8 mouse cellular contexts compared by ENCODE assay signal in the genomic region with DNA sequence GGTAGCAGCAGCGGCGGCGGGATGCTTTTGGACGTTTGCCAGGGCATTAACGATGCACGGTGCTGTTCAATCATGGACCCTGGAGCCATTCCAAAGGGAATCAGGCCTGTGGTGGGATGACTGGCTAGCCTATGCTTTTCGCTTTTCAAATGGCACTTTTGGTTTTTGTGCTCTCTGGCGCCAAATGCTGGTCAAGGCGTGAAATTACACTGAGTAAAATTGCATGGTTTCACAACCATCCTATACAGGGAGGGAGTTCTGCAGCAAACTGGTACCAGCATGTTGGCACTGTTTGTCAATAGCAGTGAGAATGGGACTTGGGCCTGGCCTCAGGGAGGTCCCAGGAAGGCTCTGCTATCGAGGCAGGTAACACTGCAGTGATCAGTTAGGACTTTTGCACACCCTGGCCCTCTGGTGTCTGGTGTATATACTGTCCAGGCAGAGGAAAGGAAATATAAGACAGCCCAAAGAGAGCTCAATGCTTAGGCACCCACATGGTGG. TPM values are rescaled to one million over a fixed set of nuclear protein-coding genes. Genes with fewer than 3 reads are reported as not detected.
DNase-seq lines count a peak whose midpoint lies in the region; ATAC-seq and TF ChIP-seq lines count a peak whose summit lies in the region.

No protein-coding gene starts in this region.

- H3K4me2 ChIP-seq in limb, embryonic 15.5 days, result 0 out of 2 replicates have a peak overlapping the region, but pooled peaks have one; percentile 20
- peak overlapping the region; percentile 47 for H3K4me2 ChIP-seq in midbrain, embryonic 16.5 days (ENCODE audit: low read length)
- H3K4me2 ChIP-seq in stomach, postnatal 0 days (replicated peaks; ENCODE audit: low read depth), result no peak overlapping the region

- DNase-seq in thymus, adult 2 months, result peak; percentile 44
- DNase-seq in thymus, adult 18-20 months, result no peak
- peak; percentile 45 for DNase-seq in cerebellum, adult 9-10 months
- peak; percentile 40 for DNase-seq in kidney, adult 9 months
- DNase-seq in stomach, postnatal 0 days (ENCODE audit: low spot score), result peak; percentile 65

- H3K36me3 ChIP-seq in thymus, adult 2 months (ENCODE audit: control insufficient read depth, insufficient read depth, low read length), result no peaks in the 10 kb centered on the region
- H3K36me3 ChIP-seq in limb, embryonic 15.5 days, result no peaks in the 10 kb centered on the region
- no peaks in the 10 kb centered on the region for H3K36me3 ChIP-seq in midbrain, embryonic 16.5 days (ENCODE audit: control insufficient read depth, insufficient read depth, low read length)
- H3K36me3 ChIP-seq in stomach, postnatal 0 days (ENCODE audit: control insufficient read depth, insufficient read depth, low read length), result no peaks in the 10 kb centered on the region

- ATAC-seq in frontal cortex, adult (ENCODE audit: low TSS enrichment), result peak; percentile 78
- ATAC-seq in limb, embryonic 15.5 days (ENCODE audit: insufficient number of reproducible peaks, low FRiP score, low TSS enrichment, low read depth), result no peak
- ATAC-seq in midbrain, embryonic 16.5 days, result peak; percentile 93
- peak; percentile 45; the same call in 1 of the 2 replicates for ATAC-seq in stomach, postnatal 0 days (ENCODE audit: low FRiP score, low TSS enrichment)

- peak; percentile 47; the same call in 1 of the 2 replicates for TF ChIP-seq CTCF in thymus, adult 2 months (IDR thresholded peaks at IDR 0.05; ENCODE audit: borderline replicate concordance, control insufficient read depth, extremely low read depth, insufficient read depth, low read length, poor library complexity)
- TF ChIP-seq CTCF in stomach, postnatal 0 days (IDR thresholded peaks at IDR 0.05; ENCODE audit: low read depth), result peak; percentile 83

- 19% methylated on average over 10 of the region's 10 CpGs for WGBS in thymus, adult 2 months
- WGBS in limb, embryonic 15.5 days, result 1% methylated on average over 10 of the region's 10 CpGs
- WGBS in midbrain, embryonic 16.5 days, result 6% methylated on average over 10 of the region's 10 CpGs
- 4% methylated on average over 10 of the region's 10 CpGs for WGBS in stomach, postnatal 0 days

- H3K4me1 ChIP-seq in thymus, adult 2 months (replicated peaks; ENCODE audit: control insufficient read depth, insufficient read depth, low read length), result no peaks in the 10 kb centered on the region
- H3K4me1 ChIP-seq in limb, embryonic 15.5 days, result peaks cover 3% of the 10 kb centered on the region; the same call in 1 of the 2 replicates
- peaks cover 11% of the 10 kb centered on the region for H3K4me1 ChIP-seq in midbrain, embryonic 16.5 days (ENCODE audit: control insufficient read depth, insufficient read depth, low read length)
- H3K4me1 ChIP-seq in stomach, postnatal 0 days (replicated peaks; ENCODE audit: control insufficient read depth, insufficient read depth), result no peaks in the 10 kb centered on the region

- no peaks in the 10 kb centered on the region for H3K9me3 ChIP-seq in limb, embryonic 15.5 days
- H3K9me3 ChIP-seq in midbrain, embryonic 16.5 days (replicated peaks; ENCODE audit: control insufficient read depth, low read length, poor library complexity, severe bottlenecking), result no peaks in the 10 kb centered on the region
- no peaks in the 10 kb centered on the region for H3K9me3 ChIP-seq in stomach, postnatal 0 days (ENCODE audit: control insufficient read depth, low read length)

- no peak overlapping the region for H3K4me3 ChIP-seq in thymus, adult 2 months (ENCODE audit: control insufficient read depth, insufficient read depth, low read length)
- H3K4me3 ChIP-seq in limb, embryonic 15.5 days, result peak overlapping the region; percentile 16; the same call in 1 of the 2 replicates
- H3K4me3 ChIP-seq in midbrain, embryonic 16.5 days (ENCODE audit: low read depth, low read length), result 0 out of 2 replicates have a peak overlapping the region, but pooled peaks have one; percentile 17
- no peak overlapping the region for H3K4me3 ChIP-seq in stomach, postnatal 0 days (ENCODE audit: low read depth, low read length)

- no peak overlapping the region for H3K9ac ChIP-seq in limb, embryonic 15.5 days
- H3K9ac ChIP-seq in midbrain, embryonic 16.5 days (ENCODE audit: low read depth, low read length), result peak overlapping the region; percentile 36; the same call in 1 of the 2 replicates
- no peak overlapping the region for H3K9ac ChIP-seq in stomach, postnatal 0 days (ENCODE audit: low read length)

- TF ChIP-seq EP300 in stomach, postnatal 0 days (optimal IDR thresholded peaks at IDR 0.05), result no peak

- no peak overlapping the region for H3K27ac ChIP-seq in thymus, adult 2 months (ENCODE audit: control insufficient read depth, insufficient read depth, low read length)
- H3K27ac ChIP-seq in limb, embryonic 15.5 days, result no peak overlapping the region
- peak overlapping the region; percentile 93 for H3K27ac ChIP-seq in midbrain, embryonic 16.5 days (ENCODE audit: low read length)
- no peak overlapping the region for H3K27ac ChIP-seq in stomach, postnatal 0 days (replicated peaks)

- TF ChIP-seq POLR2A in thymus, adult 2 months (IDR thresholded peaks at IDR 0.05; ENCODE audit: control insufficient read depth, extremely low read depth, insufficient read depth, low read length, poor library complexity), result no peak

- no peaks in the 10 kb centered on the region for H3K27me3 ChIP-seq in thymus, adult 2 months (ENCODE audit: control insufficient read depth, insufficient read depth, low read length)
- no peaks in the 10 kb centered on the region for H3K27me3 ChIP-seq in limb, embryonic 15.5 days
- no peaks in the 10 kb centered on the region for H3K27me3 ChIP-seq in midbrain, embryonic 16.5 days (ENCODE audit: control insufficient read depth, insufficient read depth, low read depth, low read length)
- H3K27me3 ChIP-seq in stomach, postnatal 0 days (ENCODE audit: control insufficient read depth, insufficient read depth, low read length), result no peaks in the 10 kb centered on the region

RNA-seq across cellular contexts. Expression of gene Ppih, which starts 18.6 kb away (rescaled TPM):
- 21.2 and 26.6 TPM in 2 replicates for polyA plus RNA-seq in thymus, adult 2 months (2012; rRNA removed)
- polyA plus RNA-seq in limb, embryonic 15.5 days (2015; fragmentation: Nextera tagmentation; extraction: Ambion mirVana), result 72.6 and 74.8 TPM in 2 replicates
- polyA plus RNA-seq in midbrain, embryonic 16.5 days (2015; fragmentation: Nextera tagmentation; extraction: Ambion mirVana), result 36.4 and 42.9 TPM in 2 replicates
- 42.0 and 44.7 TPM in 2 replicates for polyA plus RNA-seq in stomach, postnatal 0 days (2015; fragmentation: Nextera tagmentation; extraction: Ambion mirVana)

RNA-seq across cellular contexts. Expression of gene Ybx1, which starts 44.5 kb away (rescaled TPM):
- polyA plus RNA-seq in thymus, adult 2 months (2012; rRNA removed), result 156 and 199 TPM in 2 replicates
- 488 and 527 TPM in 2 replicates for polyA plus RNA-seq in limb, embryonic 15.5 days (2015; fragmentation: Nextera tagmentation; extraction: Ambion mirVana)
- 716 and 727 TPM in 2 replicates for polyA plus RNA-seq in midbrain, embryonic 16.5 days (2015; fragmentation: Nextera tagmentation; extraction: Ambion mirVana)
- polyA plus RNA-seq in stomach, postnatal 0 days (2015; fragmentation: Nextera tagmentation; extraction: Ambion mirVana), result 330 and 339 TPM in 2 replicates

Comparison
In these comparisons a context has a peak if more than half of its experiments do, and no peak if none do; other contexts are left out.
1. DNase-seq: peak in thymus, adult 2 months (single experiment), cerebellum, adult 9-10 months (single experiment), kidney, adult 9 months (single experiment) and stomach, postnatal 0 days (single experiment); none in thymus, adult 18-20 months (0 of 2).
2. H3K4me3 ChIP-seq: peak in limb, embryonic 15.5 days (single experiment) and midbrain, embryonic 16.5 days (single experiment); none in thymus, adult 2 months (single experiment) and stomach, postnatal 0 days (single experiment).